Mouse (Mus musculus) mesoderm, embryonic 11.5 days (tissue): ENCODE data around the gene Gm17027.
"Not testable (repeated sequence)": the region's sequence is repeated elsewhere in the genome, so short reads cannot be mapped to it uniquely, and the experiment has no call there.

Experiments
- DNase-seq: peaks from one replicate; pipeline ENCODE4 v3.0.0-alpha.2; 2012; ENCODE audit warnings: low read depth, low spot score

Gm17027 gene

GRCm38 (mm10) chr14:42162522-42162921, at the start of gene Gm17027:
Gm17027 (minus strand) TSS chr14:42162622.
- not testable (repeated sequence) for DNase-seq

DNA sequence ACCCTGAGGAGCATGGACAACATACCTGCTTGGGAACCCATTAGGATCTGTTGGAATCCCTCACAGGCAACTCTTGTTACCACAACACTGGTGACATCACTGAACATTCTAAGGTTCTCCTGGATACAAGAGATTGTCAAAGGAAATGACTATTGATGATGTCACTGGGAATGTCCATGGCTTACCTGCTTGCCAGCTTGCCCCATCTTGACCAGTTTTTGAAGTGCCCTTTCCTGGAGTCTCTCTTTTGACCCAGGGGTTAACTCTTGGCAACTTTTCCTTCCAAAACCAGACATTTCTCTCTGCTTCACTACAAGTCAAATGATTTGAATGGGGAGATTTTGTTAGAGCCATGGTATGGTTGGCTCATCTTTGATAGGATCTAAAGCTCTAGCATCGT, 28.3 kb upstream of the Gm17027 start, which contains the start of gene Gm3573:
Gene Gm3573, minus strand, starts transcription at position 101 of the 400 bp plus-strand sequence.
- DNase-seq = not testable (repeated sequence)

DNA sequence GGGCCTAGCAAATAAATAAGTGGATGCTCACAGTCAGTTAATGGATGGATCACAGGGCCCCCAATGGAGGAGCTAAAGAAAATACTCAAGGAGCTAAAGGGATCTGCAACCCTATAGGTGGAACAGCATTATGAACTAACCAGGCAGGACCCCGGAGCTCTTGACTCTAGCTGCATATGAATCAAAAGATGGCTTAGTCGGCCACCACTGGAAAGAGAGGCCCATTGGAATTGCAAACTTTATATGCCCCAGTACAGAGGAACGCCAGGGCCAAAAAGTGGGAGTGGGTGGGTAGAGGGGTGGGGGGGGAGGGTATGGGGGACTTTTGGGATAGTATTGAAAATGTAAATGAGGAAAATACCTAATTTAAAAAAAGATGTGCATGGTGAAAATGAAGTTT, 21.5 kb upstream of the Gm17027 start:
- not testable (repeated sequence) for DNase-seq

DNA sequence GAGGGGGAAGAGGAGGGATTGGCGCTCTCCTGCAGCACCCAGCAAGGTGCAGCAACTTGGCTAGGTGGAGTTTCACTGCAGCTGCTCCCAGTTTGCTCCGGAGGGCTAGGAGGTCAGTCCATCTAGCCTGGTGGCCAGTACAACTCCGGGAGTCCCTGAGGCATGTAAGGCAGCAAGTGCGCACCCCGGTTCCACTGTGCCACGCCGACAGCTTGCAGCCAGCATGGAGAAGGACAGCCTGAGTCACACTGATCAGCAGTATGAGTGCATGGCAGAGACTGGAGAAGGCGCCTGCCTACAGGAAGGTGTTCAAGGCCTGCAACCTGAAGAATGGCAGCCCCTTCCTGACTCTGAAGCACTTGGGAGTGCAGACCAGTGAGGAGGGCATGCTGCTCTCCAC, 27.9 kb downstream of the Gm17027 start:
- not testable (repeated sequence) for DNase-seq

DNA sequence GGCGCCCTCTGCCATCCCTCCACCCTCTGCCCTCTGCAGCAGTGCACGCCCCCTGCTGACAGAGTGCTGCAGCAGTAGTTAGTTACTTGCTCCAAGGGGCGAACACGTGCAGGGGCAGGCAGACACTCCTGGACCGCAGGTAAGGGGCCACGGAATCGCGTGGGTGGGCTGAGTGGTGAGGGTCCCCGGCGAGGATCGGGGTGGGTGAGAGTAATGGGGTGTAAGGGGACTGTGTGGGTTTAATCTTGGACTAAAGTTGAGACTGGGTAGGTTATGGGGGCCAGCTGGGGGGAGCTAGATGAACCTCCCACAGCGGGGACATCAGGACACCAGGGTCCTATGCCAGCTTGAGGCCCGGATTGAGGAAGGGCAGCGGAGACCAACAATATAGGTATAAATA, 28.6 kb downstream of the Gm17027 start:
- DNase-seq = not testable (repeated sequence)

GRCm38 (mm10) chr14:42117269-42117668, 45.2 kb downstream of the Gm17027 start, which contains the start of gene Gm7951:
Gm7951 (minus strand) TSS chr14:42117369.
- not testable (repeated sequence) for DNase-seq
